Mouse (Mus musculus): ENCODE data around the gene Tgfb3.

DNA sequence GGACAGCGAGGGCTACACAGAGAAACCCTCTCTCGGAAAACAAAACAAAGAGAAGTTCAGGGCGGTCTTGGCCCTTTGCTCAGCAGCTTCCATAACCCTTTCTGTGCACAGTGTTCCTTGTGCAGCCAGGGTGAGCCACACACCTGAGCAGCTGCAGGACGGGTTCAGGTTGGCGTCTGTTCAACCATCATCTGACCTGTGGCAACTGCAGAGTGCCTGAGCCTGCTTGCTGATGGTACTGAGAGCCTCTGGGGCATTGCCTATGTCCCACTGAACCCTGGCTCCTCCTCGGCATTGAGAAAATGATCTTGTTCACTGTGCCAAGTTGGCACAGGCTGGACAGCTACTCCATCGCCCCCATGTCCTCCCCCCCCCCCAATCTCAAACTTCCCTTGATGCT lies 3.5 kb downstream of the Tgfb3 start:
- TF ChIP-seq HCFC1 (IDR thresholded peaks at IDR 0.05; ENCODE audit: borderline replicate concordance, insufficient read depth, low read length) = no peak
- TF ChIP-seq ZNF384 (IDR thresholded peaks at IDR 0.05; ENCODE audit: low read depth, low read length) = no peak
- no peak for TF ChIP-seq ZC3H11A (IDR thresholded peaks at IDR 0.05; ENCODE audit: borderline replicate concordance, low read depth, low read length)
